Mouse (Mus musculus): Measurements from ENCODE around the gene Il5. TPM values are rescaled to one million over a fixed set of nuclear protein-coding genes. Genes with fewer than 3 reads are reported as not detected.

The Il5 gene
- polyA plus RNA-seq, 1 experiment from 2014 or later: not detected

GRCm38 (mm10) chr11:53768422-53769184 is 48.0 kb downstream of the Il5 start:
- Histone ChIP-seq H3K27ac (no peak overlapping the region), H3K4me1 (peaks cover 33% of the 10 kb centered on the region), H3K36me3 (peaks cover 3% of the 10 kb centered on the region; the same call in 1 of the 2 replicates), H3K4me3 (no peak overlapping the region; the same call in 1 of the 2 replicates), H3K9me3 (replicated peaks) (no peaks in the 10 kb centered on the region), H3K27me3 (ENCODE audit: low read depth, poor library complexity, severe bottlenecking) (peaks cover 39% of the 10 kb centered on the region)
- DNase-seq (ENCODE audit: low spot score): no peak
- WGBS: 74% methylated on average over 13 of the region's 13 CpGs

GRCm38 (mm10) chr11:53769185-53769576 is 48.6 kb downstream of the Il5 start:
- no peak for DNase-seq (ENCODE audit: low spot score)
- peak overlapping the region; percentile 86 for H3K4me3 ChIP-seq
- no peaks in the 10 kb centered on the region for H3K9me3 ChIP-seq (replicated peaks)
- peaks cover 39% of the 10 kb centered on the region for H3K27me3 ChIP-seq (ENCODE audit: low read depth, poor library complexity, severe bottlenecking)
- WGBS: 51% methylated on average over 12 of the region's 12 CpGs
- peaks cover 9% of the 10 kb centered on the region; the same call in 1 of the 2 replicates for H3K36me3 ChIP-seq
- H3K27ac ChIP-seq: peak overlapping the region; percentile 88; the same call in 1 of the 2 replicates
- peaks cover 27% of the 10 kb centered on the region for H3K4me1 ChIP-seq

- peak within 1 kb of the TSS; percentile 88 for H3K27ac ChIP-seq
- no peaks in the 10 kb centered on the region for H3K9me3 ChIP-seq (replicated peaks)
- peaks cover 35% of the 10 kb centered on the region for H3K27me3 ChIP-seq (ENCODE audit: low read depth, poor library complexity, severe bottlenecking)
- DNase-seq (ENCODE audit: low spot score): peak; percentile 90
- H3K4me3 ChIP-seq: peak within 1 kb of the TSS; percentile 86
- 0% methylated on average over 40 of the region's 40 CpGs for WGBS
- peaks cover 14% of the 10 kb centered on the region for H3K36me3 ChIP-seq
- peaks cover 22% of the 10 kb centered on the region for H3K4me1 ChIP-seq
Observed at GRCm38 (mm10) chr11:53769760-53770124, 49.1 kb downstream of the Il5 start, which contains the start of gene Irf1. TSS of gene Irf1 (plus strand) at chr11:53770014.

DNA sequence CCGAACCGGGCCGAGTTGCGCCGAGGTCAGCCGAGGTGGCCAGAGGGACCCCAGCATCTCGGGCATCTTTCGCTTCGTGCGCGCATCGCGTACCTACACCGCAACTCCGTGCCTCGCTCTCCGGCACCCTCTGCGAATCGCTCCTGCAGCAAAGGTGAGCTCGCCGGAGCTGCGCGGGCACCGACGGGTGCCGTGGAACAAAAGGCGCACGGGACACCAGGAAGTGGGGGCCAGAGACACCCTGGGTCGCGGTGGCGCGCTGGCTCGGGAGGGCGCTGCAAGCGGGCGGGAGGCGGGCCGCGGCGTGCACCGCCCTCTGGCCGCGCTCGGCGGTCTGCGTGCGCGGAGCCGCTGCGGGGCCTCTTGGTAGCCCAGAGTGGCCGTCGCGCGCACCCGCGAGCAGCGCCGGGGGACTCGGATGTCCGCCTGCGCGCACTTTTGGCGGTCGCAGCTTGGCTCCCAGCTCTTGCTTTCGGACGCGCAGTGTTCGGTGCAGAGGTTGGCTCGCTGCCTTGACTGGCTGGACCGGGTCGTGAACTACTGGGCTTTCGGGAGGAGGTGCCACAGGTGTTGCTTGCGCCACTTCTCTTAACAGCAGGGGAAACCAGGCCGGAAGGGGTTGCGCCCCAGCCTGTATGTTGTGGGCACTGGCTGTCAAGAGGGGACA is 49.7 kb downstream of the Il5 start:
- H3K27ac ChIP-seq: peak overlapping the region; percentile 88
- under 1% methylated on average over 75 of the region's 75 CpGs for WGBS
- peak; percentile 80 for DNase-seq (ENCODE audit: low spot score)
- H3K9me3 ChIP-seq (replicated peaks): no peaks in the 10 kb centered on the region
- H3K4me1 ChIP-seq: peaks cover 20% of the 10 kb centered on the region
- H3K36me3 ChIP-seq: peaks cover 19% of the 10 kb centered on the region
- H3K27me3 ChIP-seq (ENCODE audit: low read depth, poor library complexity, severe bottlenecking): peaks cover 30% of the 10 kb centered on the region
- peak overlapping the region; percentile 86 for H3K4me3 ChIP-seq

DNA sequence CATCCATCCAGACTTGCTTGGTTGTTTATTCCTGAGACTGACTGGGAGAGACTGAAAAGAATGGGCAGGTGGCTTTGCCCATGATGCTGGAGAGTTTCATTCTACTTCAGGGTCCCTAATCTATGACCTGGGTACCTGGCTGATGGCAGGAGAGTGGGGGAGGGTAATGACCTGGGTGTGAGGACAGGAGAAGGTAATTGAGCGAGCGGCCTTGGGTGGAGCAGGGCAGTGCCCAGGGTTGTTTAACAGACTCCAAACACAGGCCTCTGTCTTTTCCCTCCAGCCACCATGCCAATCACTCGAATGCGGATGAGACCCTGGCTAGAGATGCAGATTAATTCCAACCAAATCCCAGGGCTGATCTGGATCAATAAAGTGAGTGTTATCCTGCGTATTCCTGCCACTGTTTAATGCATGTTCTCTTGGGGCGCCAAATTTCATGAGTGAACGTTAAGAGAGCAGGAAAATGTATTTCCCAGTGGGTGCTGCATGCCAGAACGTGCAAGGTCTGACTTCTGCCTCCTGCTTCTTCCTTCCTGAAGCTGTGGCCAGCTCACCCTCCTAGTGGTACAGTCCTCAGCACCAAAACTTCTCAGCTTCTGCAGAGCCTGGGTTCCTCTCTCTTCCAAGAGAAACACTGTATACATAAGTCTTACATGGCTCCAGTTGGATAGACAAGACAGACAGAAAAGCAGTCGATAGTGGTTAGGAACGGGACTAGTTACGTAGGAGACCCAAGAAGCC is 50.6 kb downstream of the Il5 start:
- peaks cover 20% of the 10 kb centered on the region for H3K4me1 ChIP-seq
- no peaks in the 10 kb centered on the region for H3K9me3 ChIP-seq (replicated peaks)
- H3K27ac ChIP-seq: no peak overlapping the region
- no peak for DNase-seq (ENCODE audit: low spot score)
- H3K4me3 ChIP-seq: peak overlapping the region; percentile 86
- H3K36me3 ChIP-seq: peaks cover 26% of the 10 kb centered on the region
- peaks cover 25% of the 10 kb centered on the region for H3K27me3 ChIP-seq (ENCODE audit: low read depth, poor library complexity, severe bottlenecking)
- 83% methylated on average over 11 of the region's 11 CpGs for WGBS

- H3K36me3 ChIP-seq: peaks cover 32% of the 10 kb centered on the region
- H3K27ac ChIP-seq: no peak overlapping the region
- peaks cover 25% of the 10 kb centered on the region for H3K27me3 ChIP-seq (ENCODE audit: low read depth, poor library complexity, severe bottlenecking)
- 81% methylated on average over 9 of the region's 9 CpGs for WGBS
- H3K4me1 ChIP-seq: peaks cover 20% of the 10 kb centered on the region
- no peak for DNase-seq (ENCODE audit: low spot score)
- no peak overlapping the region for H3K4me3 ChIP-seq
- no peaks in the 10 kb centered on the region for H3K9me3 ChIP-seq (replicated peaks)
Observed at GRCm38 (mm10) chr11:53772536-53772935, 51.9 kb downstream of the Il5 start.

DNA sequence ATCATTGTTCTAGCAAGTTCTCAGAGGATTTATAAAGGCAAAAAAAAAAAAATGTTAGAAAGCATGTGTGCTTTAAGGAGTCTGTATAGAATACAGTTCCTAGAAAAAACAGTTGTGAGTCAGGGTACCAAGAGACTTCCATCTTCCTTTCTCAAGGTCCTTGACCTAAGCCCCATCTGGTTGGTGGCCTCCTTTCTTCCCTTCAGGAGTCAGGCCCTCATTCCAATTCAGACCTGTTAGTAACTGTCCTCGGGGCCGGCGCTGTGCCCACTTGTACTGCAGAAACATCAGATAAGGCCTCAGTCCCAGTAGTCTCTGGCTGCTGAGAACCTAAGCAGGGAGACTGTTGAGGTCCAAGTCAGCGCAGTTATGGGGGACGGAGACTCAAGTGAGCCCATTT is 52.5 kb downstream of the Il5 start, which contains the start of gene Gm17334:
Gm17334 (minus strand) TSS at position 101 of the 400 bp plus-strand sequence.
- DNase-seq (ENCODE audit: low spot score): no peak
- WGBS: 97% methylated on average over 5 of the region's 5 CpGs
- Histone ChIP-seq H3K27me3 (ENCODE audit: low read depth, poor library complexity, severe bottlenecking) (peaks cover 25% of the 10 kb centered on the region), H3K27ac (no peak within 1 kb of the TSS), H3K9me3 (replicated peaks) (no peaks in the 10 kb centered on the region), H3K4me1 (peaks cover 20% of the 10 kb centered on the region), H3K4me3 (no peak within 1 kb of the TSS), H3K36me3 (peaks cover 32% of the 10 kb centered on the region)

GRCm38 (mm10) chr11:53773641-53774360 is 53.2 kb downstream of the Il5 start:
- H3K4me1 ChIP-seq: peaks cover 18% of the 10 kb centered on the region
- no peaks in the 10 kb centered on the region for H3K9me3 ChIP-seq (replicated peaks)
- peaks cover 18% of the 10 kb centered on the region for H3K27me3 ChIP-seq (ENCODE audit: low read depth, poor library complexity, severe bottlenecking)
- 90% methylated on average over 16 of the region's 16 CpGs for WGBS
- no peak overlapping the region for H3K27ac ChIP-seq
- H3K4me3 ChIP-seq: no peak overlapping the region
- H3K36me3 ChIP-seq: peaks cover 32% of the 10 kb centered on the region
- no peak for DNase-seq (ENCODE audit: low spot score)

Small RNAs within 50 kb of the gene (microRNA-seq; reads per million reads assigned to microRNA genes)
- not detected for gene Mir7671

Other genes with a start within 250 kb of the Il5 start
- not detected in 2 replicates for gene Gm9945, start 240.6 kb upstream of the Il5 start, polyA plus RNA-seq (2016; fragmentation: Nextera tagmentation; extraction: Ambion mirVana)
- gene Sowaha, start 240.5 kb upstream of the Il5 start, polyA plus RNA-seq (2016; fragmentation: Nextera tagmentation; extraction: Ambion mirVana): 0.13 and 0.51 TPM in 2 replicates
- 18.6 and 22.8 TPM in 2 replicates for gene Sept8, start 201.5 kb upstream of the Il5 start, polyA plus RNA-seq (2016; fragmentation: Nextera tagmentation; extraction: Ambion mirVana)
- 52.0 and 69.4 TPM in 2 replicates for gene Kif3a, start 153.4 kb upstream of the Il5 start, polyA plus RNA-seq (2016; fragmentation: Nextera tagmentation; extraction: Ambion mirVana)
- gene Il4, start 102.1 kb upstream of the Il5 start, polyA plus RNA-seq (2016; fragmentation: Nextera tagmentation; extraction: Ambion mirVana): 0.40 and 0.58 TPM in 2 replicates
- gene Il13, start 86.1 kb upstream of the Il5 start, polyA plus RNA-seq (2016; fragmentation: Nextera tagmentation; extraction: Ambion mirVana): not detected in 2 replicates
- gene Rad50, start 13.5 kb upstream of the Il5 start, polyA plus RNA-seq (2016; fragmentation: Nextera tagmentation; extraction: Ambion mirVana): 24.2 and 28.1 TPM in 2 replicates
- gene Irf1, start 49.2 kb downstream of the Il5 start, polyA plus RNA-seq (2016; fragmentation: Nextera tagmentation; extraction: Ambion mirVana): 5.0 and 8.2 TPM in 2 replicates
- not detected in 2 replicates for gene Gm17334, start 52.4 kb downstream of the Il5 start, polyA plus RNA-seq (2016; fragmentation: Nextera tagmentation; extraction: Ambion mirVana)
- 0.41 TPM in 1 of 2 replicates, not detected in the other for gene Gm12216, start 138.5 kb downstream of the Il5 start, polyA plus RNA-seq (2016; fragmentation: Nextera tagmentation; extraction: Ambion mirVana)
- 4.8 and 4.9 TPM in 2 replicates for gene Slc22a5, start 170.9 kb downstream of the Il5 start, polyA plus RNA-seq (2016; fragmentation: Nextera tagmentation; extraction: Ambion mirVana)